ENCODE assay signal across 19 mouse cellular contexts in the genomic region with DNA sequence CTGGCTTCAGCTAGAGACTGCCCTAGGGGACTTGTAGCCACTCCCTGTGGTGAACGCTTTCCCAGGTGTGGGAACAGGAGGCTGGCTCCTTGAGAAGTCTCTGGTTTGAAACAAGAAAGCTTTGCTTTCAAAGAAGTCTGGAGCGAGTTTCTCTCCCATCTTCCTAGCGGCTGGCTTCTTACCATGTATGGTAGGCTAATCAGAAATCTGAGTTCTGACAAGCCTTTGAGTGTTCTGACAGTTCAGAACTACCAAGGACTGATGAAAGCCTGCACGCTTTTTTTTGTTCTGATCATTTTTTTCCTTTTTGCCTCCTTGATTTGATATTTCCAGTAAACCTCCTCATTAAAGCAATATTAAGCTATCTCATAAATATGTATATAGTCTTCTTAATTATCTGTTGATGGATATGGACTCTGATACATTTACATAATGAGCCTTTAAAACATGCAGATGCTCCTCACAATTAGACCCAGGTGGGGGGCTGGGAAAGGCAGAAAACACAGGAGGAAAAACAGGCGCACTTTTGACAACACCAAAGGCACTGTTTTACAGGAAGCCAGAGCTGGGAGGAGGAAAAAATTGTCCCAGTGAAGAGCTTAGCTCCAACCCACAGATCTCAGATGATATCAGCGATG.
DNase-seq lines count a peak whose midpoint lies in the region; ATAC-seq and TF ChIP-seq lines count a peak whose summit lies in the region.
"Had no signal": no experiment of that assay in that cellular context is flagged by ENCODE, and none has a peak within 500 bp of the region (broad histone marks: within the 10 kb centered on the region; RNA-seq: fewer than 3 reads in every experiment).

No protein-coding gene starts in this region.

- H3K4me2 ChIP-seq in embryonic facial prominence, embryonic 12.5 days (replicated peaks), result no peak overlapping the region
- H3K4me2 ChIP-seq in forebrain, embryonic 15.5 days (replicated peaks), result no peak overlapping the region
- no peak overlapping the region for H3K4me2 ChIP-seq in midbrain, postnatal 0 days (ENCODE audit: low read depth, low read length, poor library complexity, severe bottlenecking)
- no peak overlapping the region for H3K4me2 ChIP-seq in intestine, embryonic 15.5 days (replicated peaks)
- H3K4me2 ChIP-seq: kidney, embryonic 15.5 days; limb, embryonic 15.5 days had no signal

- H3K9ac ChIP-seq in embryonic facial prominence, embryonic 12.5 days, result no peak overlapping the region
- no peak overlapping the region for H3K9ac ChIP-seq in forebrain, embryonic 15.5 days (replicated peaks)
- H3K9ac ChIP-seq in midbrain, postnatal 0 days (replicated peaks; ENCODE audit: low read length, poor library complexity, severe bottlenecking), result no peak overlapping the region
- no peak overlapping the region for H3K9ac ChIP-seq in intestine, embryonic 15.5 days
- H3K9ac ChIP-seq: kidney, embryonic 15.5 days; limb, embryonic 15.5 days; liver, postnatal 0 days had no signal

- peak overlapping the region; percentile 17; the same call in 1 of the 2 replicates for H3K27ac ChIP-seq in embryonic facial prominence, embryonic 12.5 days
- H3K27ac ChIP-seq in embryonic facial prominence, embryonic 10.5 days (replicated peaks), result no peak overlapping the region
- H3K27ac ChIP-seq in layer of hippocampus, adult 2 months, result peak overlapping the region; percentile 55; the same call in 1 of the 2 replicates
- H3K27ac ChIP-seq in forebrain, embryonic 15.5 days (replicated peaks), result peak overlapping the region; percentile 88
- peak overlapping the region; percentile 34; the same call in 1 of the 2 replicates for H3K27ac ChIP-seq in midbrain, postnatal 0 days (ENCODE audit: low read depth, low read length)
- H3K27ac ChIP-seq in intestine, embryonic 15.5 days, result no peak overlapping the region
- H3K27ac ChIP-seq: heart, embryonic 10.5 days; kidney, embryonic 15.5 days; limb, embryonic 15.5 days had no signal

- no peaks in the 10 kb centered on the region for H3K36me3 ChIP-seq in embryonic facial prominence, embryonic 12.5 days
- no peaks in the 10 kb centered on the region for H3K36me3 ChIP-seq in embryonic facial prominence, embryonic 10.5 days (replicated peaks)
- no peaks in the 10 kb centered on the region for H3K36me3 ChIP-seq in forebrain, embryonic 15.5 days
- H3K36me3 ChIP-seq in midbrain, postnatal 0 days (ENCODE audit: insufficient read depth, low read length), result no peaks in the 10 kb centered on the region
- H3K36me3 ChIP-seq in intestine, embryonic 15.5 days, result no peaks in the 10 kb centered on the region
- H3K36me3 ChIP-seq: G1E; heart, embryonic 10.5 days; kidney, embryonic 15.5 days; limb, embryonic 15.5 days had no signal

- no peak for ATAC-seq in embryonic facial prominence, embryonic 12.5 days (ENCODE audit: insufficient number of reproducible peaks, insufficient read depth, low FRiP score, low TSS enrichment)
- peak; percentile 49 for ATAC-seq in forebrain, embryonic 15.5 days (replicated peaks)
- 0 out of 2 replicates have a peak, but pooled peaks have one; percentile 54 for ATAC-seq in midbrain, postnatal 0 days (ENCODE audit: low FRiP score)
- ATAC-seq in intestine, embryonic 15.5 days, result no peak
- ATAC-seq: CD4-positive, CD25-positive, alpha-beta regulatory T cell, adult 4 months; liver, postnatal 0 days had no signal

- no peak overlapping the region for H3K4me3 ChIP-seq in embryonic facial prominence, embryonic 12.5 days
- H3K4me3 ChIP-seq in embryonic facial prominence, embryonic 10.5 days, result no peak overlapping the region
- no peak overlapping the region for H3K4me3 ChIP-seq in layer of hippocampus, adult 2 months
- H3K4me3 ChIP-seq in forebrain, embryonic 15.5 days, result no peak overlapping the region
- H3K4me3 ChIP-seq in midbrain, postnatal 0 days (ENCODE audit: low read depth, low read length), result no peak overlapping the region
- H3K4me3 ChIP-seq in intestine, embryonic 15.5 days (replicated peaks), result no peak overlapping the region
- H3K4me3 ChIP-seq: heart, embryonic 10.5 days; kidney, embryonic 15.5 days; limb, embryonic 15.5 days had no signal

- H3K4me1 ChIP-seq in embryonic facial prominence, embryonic 12.5 days, result peaks cover 21% of the 10 kb centered on the region
- H3K4me1 ChIP-seq in embryonic facial prominence, embryonic 10.5 days, result peaks cover 33% of the 10 kb centered on the region
- H3K4me1 ChIP-seq in forebrain, embryonic 15.5 days, result peaks cover 30% of the 10 kb centered on the region
- peaks cover 4% of the 10 kb centered on the region; the same call in 1 of the 2 replicates for H3K4me1 ChIP-seq in midbrain, postnatal 0 days (ENCODE audit: insufficient read depth, low read length)
- no peaks in the 10 kb centered on the region for H3K4me1 ChIP-seq in intestine, embryonic 15.5 days (replicated peaks)

- H3K27me3 ChIP-seq in embryonic facial prominence, embryonic 12.5 days, result no peaks in the 10 kb centered on the region
- no peaks in the 10 kb centered on the region for H3K27me3 ChIP-seq in embryonic facial prominence, embryonic 10.5 days (replicated peaks; ENCODE audit: low read depth, poor library complexity, severe bottlenecking)
- H3K27me3 ChIP-seq in forebrain, embryonic 15.5 days, result no peaks in the 10 kb centered on the region
- H3K27me3 ChIP-seq in midbrain, postnatal 0 days (ENCODE audit: insufficient read depth, low read length), result no peaks in the 10 kb centered on the region
- no peaks in the 10 kb centered on the region for H3K27me3 ChIP-seq in intestine, embryonic 15.5 days (replicated peaks)
- H3K27me3 ChIP-seq: kidney, embryonic 15.5 days; limb, embryonic 15.5 days had no signal

- no peak for TF ChIP-seq CTCF in layer of hippocampus, adult 2 months (conservative IDR thresholded peaks at IDR 0.05)
- TF ChIP-seq CTCF in midbrain, postnatal 0 days (IDR thresholded peaks at IDR 0.05), result no peak

- no peaks in the 10 kb centered on the region for H3K9me3 ChIP-seq in embryonic facial prominence, embryonic 12.5 days
- no peaks in the 10 kb centered on the region for H3K9me3 ChIP-seq in embryonic facial prominence, embryonic 10.5 days
- H3K9me3 ChIP-seq in forebrain, embryonic 15.5 days, result no peaks in the 10 kb centered on the region
- H3K9me3 ChIP-seq in midbrain, postnatal 0 days (ENCODE audit: low read length), result no peaks in the 10 kb centered on the region
- no peaks in the 10 kb centered on the region for H3K9me3 ChIP-seq in intestine, embryonic 15.5 days
- H3K9me3 ChIP-seq: G1E; heart, embryonic 10.5 days; kidney, embryonic 15.5 days; limb, embryonic 15.5 days had no signal

- WGBS in embryonic facial prominence, embryonic 12.5 days, result 51% methylated on average over 6 of the region's 6 CpGs
- 66% methylated on average over 6 of the region's 6 CpGs for WGBS in embryonic facial prominence, embryonic 10.5 days
- WGBS in forebrain, embryonic 15.5 days, result 43% methylated on average over 6 of the region's 6 CpGs
- 48% methylated on average over 6 of the region's 6 CpGs for WGBS in midbrain, postnatal 0 days
- 71% methylated on average over 6 of the region's 6 CpGs for WGBS in intestine, embryonic 15.5 days

- no peak for DNase-seq in embryonic facial prominence, embryonic 10.5 days (ENCODE audit: low spot score)
- DNase-seq in layer of hippocampus, adult 2 months (ENCODE audit: low spot score in 2 of 2), result peak in 1 of 2 experiments; percentile 35
- no peak for DNase-seq in layer of hippocampus, postnatal 10 days (ENCODE audit: low spot score in 2 of 2)
- DNase-seq in midbrain, postnatal 0 days (ENCODE audit: low spot score), result peak; percentile 19
- DNase-seq in cerebellum, adult 11-12 months, result no peak
- DNase-seq: adrenal gland, adult 2 months; cerebellum, adult 2 months; gastrocnemius, postnatal 36 days; heart, postnatal 10 days; liver, postnatal 0 days; thymus, postnatal 36 days had no signal

Comparison
In these comparisons a context has a peak if more than half of its experiments do, and no peak if none do; other contexts are left out.
1. H3K27ac ChIP-seq: peak in embryonic facial prominence, embryonic 12.5 days (single experiment), layer of hippocampus, adult 2 months (single experiment), forebrain, embryonic 15.5 days (single experiment) and midbrain, postnatal 0 days (single experiment); none in embryonic facial prominence, embryonic 10.5 days (single experiment) and intestine, embryonic 15.5 days (single experiment).
2. ATAC-seq: peak in forebrain, embryonic 15.5 days (single experiment) and midbrain, postnatal 0 days (single experiment); none in embryonic facial prominence, embryonic 12.5 days (single experiment) and intestine, embryonic 15.5 days (single experiment).